Mouse (Mus musculus) midbrain, embryonic 10.5 days (tissue): ENCODE data around the gene Slc5a5. TPM values are rescaled to one million over a fixed set of nuclear protein-coding genes. Genes with fewer than 3 reads are reported as not detected.

ENCODE experiments used
- microRNA counts: library from miRNA; unstranded; fragments of <30 nt; microRNA quantifications from one replicate; lab custom pipeline; 2017
- microRNA-seq: library from miRNA; unstranded; fragments of <30 nt; microRNA quantifications from one replicate; pipeline ENCODE4, GENCODE M21; 2017
- polyA plus RNA-seq: library from polyadenylated mRNA; unstranded; fragments of >200 nt; fragmentation: Nextera tagmentation; extraction: Ambion mirVana; gene quantifications from 2 replicates; pipeline ENCODE4 v1.2.1, GENCODE M21; 2016

The Slc5a5 gene
- polyA plus RNA-seq, 1 experiment from 2014 or later, result 0.63 TPM

MicroRNAs encoded within 50 kb of the gene (microRNA counts, 519-probe panel; counts per million panel counts)
- not detected for microRNA mmu-miR-1969 (lab: Ali Mortazavi, UCI)

Small RNAs within 50 kb of the gene (microRNA-seq; reads per million reads assigned to microRNA genes)
- gene Mir1969 (7.5 reads per million, percentile 18 among the genes with 10 or more reads in this experiment), gene Mir7067 (1.5 reads per million)

Other genes starting within 250 kb of the Slc5a5 start
- 51.8 and 89.7 TPM in 2 replicates for gene Pgpep1, start 232.4 kb downstream of the Slc5a5 start, polyA plus RNA-seq
- 315 and 355 TPM in 2 replicates for gene Lsm4, start 219.5 kb downstream of the Slc5a5 start, polyA plus RNA-seq
- gene Jund, start 193.8 kb downstream of the Slc5a5 start, polyA plus RNA-seq, result 62.5 and 78.6 TPM in 2 replicates
- gene Iqcn, start 189.3 kb downstream of the Slc5a5 start, polyA plus RNA-seq, result not detected in 2 replicates
- gene Gm3336, start 174.2 kb downstream of the Slc5a5 start, polyA plus RNA-seq, result not detected in 2 replicates
- 0.72 and 0.78 TPM in 2 replicates for gene Pde4c, start 169.0 kb downstream of the Slc5a5 start, polyA plus RNA-seq
- gene Rab3a, start 138.1 kb downstream of the Slc5a5 start, polyA plus RNA-seq, result 17.2 and 40.7 TPM in 2 replicates
- gene Mpv17l2, start 131.8 kb downstream of the Slc5a5 start, polyA plus RNA-seq, result 31.7 and 34.6 TPM in 2 replicates
- gene Pik3r2, start 116.0 kb downstream of the Slc5a5 start, polyA plus RNA-seq, result 66.2 and 66.6 TPM in 2 replicates
- gene Mast3, start 87.7 kb downstream of the Slc5a5 start, polyA plus RNA-seq, result 9.8 and 12.1 TPM in 2 replicates
- gene Il12rb1, start 84.3 kb downstream of the Slc5a5 start, polyA plus RNA-seq, result 0.05 and 0.11 TPM in 2 replicates
- gene Arrdc2, start 53.0 kb downstream of the Slc5a5 start, polyA plus RNA-seq, result 5.2 and 7.3 TPM in 2 replicates
- gene Kcnn1, start 29.5 kb downstream of the Slc5a5 start, polyA plus RNA-seq, result 9.1 and 13.4 TPM in 2 replicates
- gene Ccdc124, start 18.8 kb downstream of the Slc5a5 start, polyA plus RNA-seq, result 180 and 183 TPM in 2 replicates
- 3,389 and 3,784 TPM in 2 replicates for gene Rpl18a, start 4.7 kb upstream of the Slc5a5 start, polyA plus RNA-seq
- 69.4 and 74.0 TPM in 2 replicates for gene Map1s, start 13.2 kb upstream of the Slc5a5 start, polyA plus RNA-seq